Mouse (Mus musculus): ENCODE measurements at regions not wholly inside any gene's neighbourhood (a gene's known extent, or its start where the extent isn't known, plus 50 kb on each side); places are given as distances from the start of the nearest gene placed in this dataset.

DNA sequence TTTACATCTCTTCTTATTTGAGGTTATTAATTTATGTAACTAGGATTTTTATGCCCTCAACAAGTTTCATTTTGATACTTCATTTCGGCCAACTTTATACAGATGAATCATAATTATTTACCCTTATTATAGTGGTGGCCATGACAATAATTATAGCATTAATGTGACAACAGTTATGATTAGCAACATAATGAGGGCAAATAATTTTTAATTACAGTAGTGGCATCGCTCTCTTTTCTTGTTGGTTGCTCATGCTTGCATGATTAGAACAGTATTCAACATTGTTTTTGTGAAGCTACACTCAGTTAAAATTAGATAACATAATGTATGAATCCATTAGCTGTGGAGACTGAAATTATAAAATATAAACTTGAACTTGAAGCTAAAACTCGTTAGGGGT lies 1589.4 kb downstream of the Mat2b start:
- Histone ChIP-seq H3K4me3 (ENCODE audit: low read depth, low read length) (no peak overlapping the region), H3K27ac (ENCODE audit: low read depth, low read length) (no peak overlapping the region), H3K27me3 (ENCODE audit: insufficient read depth, low read length) (no peaks in the 10 kb centered on the region), H3K4me2 (ENCODE audit: low read depth) (no peak overlapping the region), H3K9ac (no peak overlapping the region), H3K36me3 (ENCODE audit: insufficient read depth) (no peaks in the 10 kb centered on the region), H3K4me1 (ENCODE audit: insufficient read depth) (no peaks in the 10 kb centered on the region), H3K9me3 (ENCODE audit: low read length) (no peaks in the 10 kb centered on the region)
- DNase-seq (no peak), ATAC-seq (no peak)
- 75% methylated on average over 3 of the region's 3 CpGs for WGBS
- TF ChIP-seq CTCF (IDR thresholded peaks at IDR 0.05; ENCODE audit: low read depth): no peak

- H3K4me2 ChIP-seq (ENCODE audit: low read depth): no peak overlapping the region
- ATAC-seq: peak; percentile 53; the same call in 1 of the 2 replicates
These were observed 1621.4 kb downstream of the Mat2b start for GRCm38 (mm10) chr11:39073571-39073970.

More at GRCm38 (mm10) chr11:39073571-39073970, 1621.4 kb downstream of the Mat2b start:
- Histone ChIP-seq H3K4me3 (ENCODE audit: low read depth, low read length) (no peak overlapping the region), H3K9ac (no peak overlapping the region), H3K9me3 (ENCODE audit: low read length) (no peaks in the 10 kb centered on the region), H3K27me3 (ENCODE audit: insufficient read depth, low read length) (no peaks in the 10 kb centered on the region), H3K27ac (ENCODE audit: low read depth, low read length) (no peak overlapping the region), H3K36me3 (ENCODE audit: insufficient read depth) (no peaks in the 10 kb centered on the region), H3K4me1 (ENCODE audit: insufficient read depth) (no peaks in the 10 kb centered on the region)
- no peak for TF ChIP-seq CTCF (IDR thresholded peaks at IDR 0.05; ENCODE audit: low read depth)
- no peak for DNase-seq
